Mouse (Mus musculus) B cell, adult (primary cell): ENCODE results near the gene Washc1. TPM values are rescaled to one million over a fixed set of nuclear protein-coding genes. Genes with fewer than 3 reads are reported as not detected.

Experiments used
- total RNA-seq: library from RNA; stranded (reverse); gene quantifications from 4 replicates; pipeline ENCODE4 v1.2.4, GENCODE M21; 2023; ENCODE audit not compliant: inconsistent age

Washc1 gene
- 38.6 to 54.1 TPM (median 47.7 TPM) in 4 replicates for total RNA-seq

GRCm38 (mm10) chr17:66111402-66111959 is at the start of gene Washc1:
Washc1 (plus strand) TSS chr17:66111545.

GRCm38 (mm10) chr17:66076934-66077333 is 34.4 kb upstream of the Washc1 start, which contains the start of gene Ankrd12:
Ankrd12 (minus strand) TSS chr17:66077089.

GRCm38 (mm10) chr17:66101380-66102330 is 9.7 kb upstream of the Washc1 start, which contains the start of gene Ndufv2:
Ndufv2 (minus strand) TSS chr17:66101559.

GRCm38 (mm10) chr17:66123066-66123815 is 11.9 kb downstream of the Washc1 start, which contains the start of gene Ddx11:
Ddx11 (plus strand) TSS chr17:66123520.

Other genes starting within 250 kb of the Washc1 start
- 39.6 to 50.1 TPM (median 47.0 TPM) in 4 replicates for gene Ralbp1, start 225.7 kb upstream of the Washc1 start, total RNA-seq
- gene Twsg1, start 160.3 kb upstream of the Washc1 start, total RNA-seq, result 21.7 to 31.9 TPM (median 29.1 TPM) in 4 replicates
- 61.5 to 68.3 TPM (median 63.4 TPM) in 4 replicates for gene Ankrd12, start 34.5 kb upstream of the Washc1 start, total RNA-seq
- gene Ndufv2, start 10.0 kb upstream of the Washc1 start, total RNA-seq, result 68.7 to 76.5 TPM (median 73.2 TPM) in 4 replicates
- gene Ddx11, start 12.0 kb downstream of the Washc1 start, total RNA-seq, result 18.9 to 25.6 TPM (median 21.6 TPM) in 4 replicates